Mouse (Mus musculus) midbrain, embryonic 11.5 days (tissue): Measurements from ENCODE around the gene Gm47791. TPM values are rescaled to one million over a fixed set of nuclear protein-coding genes. Genes with fewer than 3 reads are reported as not detected.

Source experiments
- ATAC-seq: fragments of 200-750 bp; cut with Nextera tagmentation; 2 replicates; pipeline ENCODE4 v1.8.0; 2017; ENCODE audit warnings: moderate TSS enrichment, moderate library complexity; ENCODE audit not compliant: low FRiP score
- DNase-seq: peaks from one replicate; pipeline ENCODE4 v3.0.0; 2015; ENCODE audit warnings: low spot score; ENCODE audit errors: missing footprints
- H3K27ac ChIP-seq: fragments of 300-500 bp; sonication (generic); 2 replicates; pipeline ENCODE4 v1.5.1; 2014; ENCODE audit warnings: low read depth, low read length
- H3K27me3 ChIP-seq: fragments of 300-500 bp; sonication (generic); 2 replicates; pipeline ENCODE4 v1.6.1; 2014; ENCODE audit warnings: mild to moderate bottlenecking, low read length, moderate library complexity, mixed read lengths; ENCODE audit not compliant: control insufficient read depth, insufficient read depth
- H3K36me3 ChIP-seq: fragments of 300-500 bp; sonication (generic); 2 replicates; pipeline ENCODE4 v1.6.1; 2014; ENCODE audit warnings: mild to moderate bottlenecking, low read length, moderate library complexity, mixed read lengths; ENCODE audit not compliant: control insufficient read depth, insufficient read depth
- H3K4me1 ChIP-seq: fragments of 300-500 bp; sonication (generic); 2 replicates; pipeline ENCODE4 v1.6.1; 2014; ENCODE audit warnings: low read length; ENCODE audit not compliant: control insufficient read depth, insufficient read depth
- H3K4me2 ChIP-seq: fragments of 300-500 bp; sonication (generic); 2 replicates; pipeline ENCODE4 v1.6.1; 2014; ENCODE audit warnings: mild to moderate bottlenecking, moderate library complexity
- H3K4me3 ChIP-seq: fragments of 300-500 bp; sonication (generic); 2 replicates; pipeline ENCODE4 v1.5.1; 2014; ENCODE audit warnings: low read depth, low read length
- H3K9ac ChIP-seq: fragments of 300-500 bp; sonication (generic); 2 replicates; pipeline ENCODE4 v1.6.1; 2014; ENCODE audit warnings: low read length
- H3K9me3 ChIP-seq: fragments of 300-500 bp; sonication (generic); 2 replicates; pipeline ENCODE4 v1.6.1; 2016; ENCODE audit warnings: low read length; ENCODE audit not compliant: control insufficient read depth
- WGBS: fragments of 180-500 bp; shearing (Covaris S2); extraction: QIAGEN DNeasy Blood & Tissue Kit; methylation state at CpG from one replicate; pipeline ENCODE4 v1.1.7; 2014; 5-methylcytosine and 5-hydroxymethylcytosine counted together
- polyA plus RNA-seq: library from polyadenylated mRNA; unstranded; fragments of >200 nt; fragmentation: Nextera tagmentation; extraction: Ambion mirVana; gene quantifications from 2 replicates; pipeline ENCODE4 v1.2.1, GENCODE M21; 2014

Gene Gm47791
- not detected in 2 replicates for polyA plus RNA-seq

DNA sequence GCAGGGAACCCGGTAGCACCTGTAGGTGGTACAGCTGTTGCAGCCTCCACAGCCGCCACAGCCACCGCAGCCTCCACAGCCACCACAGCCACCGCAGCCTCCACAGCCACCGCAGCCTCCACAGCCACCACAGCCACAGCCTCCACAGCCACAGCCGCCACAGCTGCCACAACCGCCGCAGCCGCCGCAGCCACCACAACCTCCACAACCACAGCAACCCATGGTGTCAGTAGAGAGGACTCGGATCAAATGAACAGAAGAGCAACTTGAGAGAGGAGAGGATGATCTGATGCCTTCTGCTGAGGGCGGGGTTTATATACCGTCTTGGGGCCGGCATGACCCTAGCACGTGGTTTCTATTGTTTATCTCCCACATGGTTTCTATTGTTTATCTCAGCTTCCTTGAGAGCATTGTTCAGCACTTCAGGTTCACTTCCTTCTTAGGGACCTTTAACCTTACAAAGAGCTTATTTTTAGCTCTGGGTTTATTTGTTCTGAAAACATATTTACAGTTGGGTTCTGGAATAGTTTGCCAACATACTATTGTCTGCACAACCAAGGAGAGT is at the start of gene Gm47791:
TSS of gene Gm47791 (minus strand) at position 222 of the 565 bp plus-strand sequence.
- Histone ChIP-seq H3K36me3 (no peaks in the 10 kb centered on the region), H3K9ac (no peak within 1 kb of the TSS), H3K27me3 (no peaks in the 10 kb centered on the region), H3K9me3 (no peaks in the 10 kb centered on the region), H3K4me3 (no peak within 1 kb of the TSS), H3K4me1 (no peaks in the 10 kb centered on the region), H3K27ac (no peak within 1 kb of the TSS), H3K4me2 (no peak within 1 kb of the TSS)
- 84% methylated on average over 15 of the region's 15 CpGs for WGBS
- DNase-seq (no peak), ATAC-seq (no peak)

DNA sequence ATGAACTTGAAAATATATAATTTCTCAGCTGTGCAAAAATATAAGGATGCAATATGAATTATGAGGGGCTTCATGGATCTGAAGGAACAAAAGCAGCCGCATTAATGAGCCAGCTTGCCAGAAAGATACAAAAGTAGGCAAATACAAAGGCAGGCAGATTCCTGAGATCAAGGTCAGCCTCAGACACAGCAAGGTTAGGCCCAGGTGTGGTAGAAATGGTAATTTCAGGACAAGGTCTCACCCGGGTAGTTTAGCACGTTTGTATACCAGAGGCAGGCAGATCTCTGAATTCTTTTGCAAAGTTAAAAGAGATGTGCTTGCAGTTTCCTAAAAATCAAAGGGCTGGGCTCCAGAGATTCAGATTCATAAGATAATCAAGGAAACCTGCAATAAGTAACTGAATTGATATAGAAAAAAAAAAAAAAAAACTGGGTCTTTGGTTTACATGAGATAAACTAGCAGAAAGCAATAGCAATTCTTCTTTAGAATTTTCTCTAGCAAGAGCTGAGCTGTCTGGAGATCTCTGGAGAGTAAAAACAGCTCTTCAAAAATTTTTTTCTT is 49.7 kb upstream of the Gm47791 start:
- H3K9me3 ChIP-seq = no peaks in the 10 kb centered on the region
- H3K4me3 ChIP-seq = no peak overlapping the region
- no peak overlapping the region for H3K9ac ChIP-seq
- ATAC-seq (no peak), DNase-seq (peak; percentile 68)
- WGBS = 83% methylated on average over 3 of the region's 3 CpGs
- no peak overlapping the region for H3K4me2 ChIP-seq
- no peaks in the 10 kb centered on the region for H3K27me3 ChIP-seq
- no peaks in the 10 kb centered on the region for H3K36me3 ChIP-seq
- no peaks in the 10 kb centered on the region for H3K4me1 ChIP-seq
- no peak overlapping the region for H3K27ac ChIP-seq

- Histone ChIP-seq H3K4me3 (no peak overlapping the region), H3K36me3 (no peaks in the 10 kb centered on the region), H3K4me2 (no peak overlapping the region), H3K27me3 (no peaks in the 10 kb centered on the region), H3K9ac (no peak overlapping the region), H3K27ac (no peak overlapping the region), H3K9me3 (no peaks in the 10 kb centered on the region), H3K4me1 (no peaks in the 10 kb centered on the region)
- WGBS = 80% methylated on average over 15 of the region's 15 CpGs
- DNase-seq (no peak), ATAC-seq (no peak)
These were observed 49.1 kb upstream of the Gm47791 start for GRCm38 (mm10) chr1:82820179-82820578.

DNA sequence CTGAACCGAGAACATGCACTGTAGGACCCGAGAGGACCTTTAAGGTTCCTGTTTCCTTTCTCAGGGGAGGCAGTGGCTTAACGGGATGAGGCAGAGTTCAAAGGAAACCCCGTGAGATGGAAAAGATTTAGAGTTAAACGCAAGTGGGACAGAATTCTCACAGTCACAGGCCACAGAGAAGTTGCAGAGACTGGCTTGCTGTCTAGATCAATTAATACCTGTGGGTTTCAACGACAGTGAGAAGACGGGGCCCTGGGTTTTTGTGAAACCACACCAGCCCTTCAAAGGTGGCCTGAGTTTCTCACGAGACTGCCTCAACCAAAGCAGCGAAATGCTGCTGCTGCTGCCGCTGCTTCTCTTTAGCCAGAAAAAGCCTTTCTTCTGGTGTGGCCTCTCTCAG is 48.3 kb upstream of the Gm47791 start:
- Histone ChIP-seq H3K27me3 (no peaks in the 10 kb centered on the region), H3K27ac (no peak overlapping the region), H3K4me3 (no peak overlapping the region), H3K4me1 (no peaks in the 10 kb centered on the region), H3K9ac (no peak overlapping the region), H3K9me3 (no peaks in the 10 kb centered on the region), H3K36me3 (no peaks in the 10 kb centered on the region), H3K4me2 (no peak overlapping the region)
- no peak for DNase-seq
- 65% methylated on average over 10 of the region's 10 CpGs for WGBS
- no peak for ATAC-seq

DNA sequence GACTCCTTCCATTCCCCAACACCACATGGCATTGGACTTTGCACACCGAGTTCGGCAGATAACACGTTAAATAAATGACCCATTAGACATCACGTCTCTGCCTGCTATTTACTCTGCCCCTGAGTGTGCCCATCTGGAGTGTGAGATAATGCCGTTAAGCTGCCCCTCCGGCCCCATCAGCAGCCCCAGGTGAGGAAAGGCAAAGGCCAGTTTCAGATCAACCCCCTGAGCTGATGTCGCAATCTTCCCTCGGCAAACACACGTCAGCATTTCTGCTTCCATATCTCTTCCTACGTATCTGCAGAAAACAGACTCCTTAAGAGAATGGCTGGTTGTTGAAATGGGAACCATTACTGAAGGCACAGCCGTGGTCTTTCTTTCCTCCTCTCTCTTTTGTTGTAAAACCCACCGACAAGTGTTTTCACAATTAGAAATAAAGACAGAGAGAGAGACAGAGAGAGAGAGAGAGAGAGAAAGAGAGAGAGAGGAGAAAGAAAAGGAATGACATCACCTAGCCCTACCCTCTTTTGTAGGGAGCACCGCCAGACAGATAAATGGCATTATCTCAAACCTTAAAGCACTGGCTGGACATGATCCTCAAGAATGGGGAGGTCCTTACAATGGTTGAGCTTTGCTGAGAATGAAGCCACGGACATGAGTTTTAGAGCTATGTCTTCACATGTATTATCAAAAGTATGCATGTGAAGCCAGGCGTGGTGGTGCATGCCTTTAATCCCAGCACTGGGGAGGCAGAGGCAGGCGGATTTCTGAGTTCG is 45.1 kb upstream of the Gm47791 start:
- no peaks in the 10 kb centered on the region for H3K36me3 ChIP-seq
- no peak overlapping the region for H3K4me3 ChIP-seq
- H3K27ac ChIP-seq = no peak overlapping the region
- ATAC-seq = peak; percentile 60; the same call in 1 of the 2 replicates
- no peak overlapping the region for H3K4me2 ChIP-seq
- H3K9me3 ChIP-seq = no peaks in the 10 kb centered on the region
- no peaks in the 10 kb centered on the region for H3K27me3 ChIP-seq
- WGBS = 85% methylated on average over 17 of the region's 17 CpGs
- H3K4me1 ChIP-seq = no peaks in the 10 kb centered on the region
- no peak overlapping the region for H3K9ac ChIP-seq
- DNase-seq = no peak

- H3K27me3 ChIP-seq = no peaks in the 10 kb centered on the region
- H3K36me3 ChIP-seq = no peaks in the 10 kb centered on the region
- no peak overlapping the region for H3K4me2 ChIP-seq
- DNase-seq (no peak), ATAC-seq (no peak)
- H3K4me3 ChIP-seq = no peak overlapping the region
- 46% methylated on average over 1 of the region's 1 CpGs for WGBS
- H3K9me3 ChIP-seq = no peaks in the 10 kb centered on the region
- no peak overlapping the region for H3K9ac ChIP-seq
- H3K27ac ChIP-seq = no peak overlapping the region
- H3K4me1 ChIP-seq = no peaks in the 10 kb centered on the region
These were observed 40.7 kb upstream of the Gm47791 start for GRCm38 (mm10) chr1:82811766-82812165.

DNA sequence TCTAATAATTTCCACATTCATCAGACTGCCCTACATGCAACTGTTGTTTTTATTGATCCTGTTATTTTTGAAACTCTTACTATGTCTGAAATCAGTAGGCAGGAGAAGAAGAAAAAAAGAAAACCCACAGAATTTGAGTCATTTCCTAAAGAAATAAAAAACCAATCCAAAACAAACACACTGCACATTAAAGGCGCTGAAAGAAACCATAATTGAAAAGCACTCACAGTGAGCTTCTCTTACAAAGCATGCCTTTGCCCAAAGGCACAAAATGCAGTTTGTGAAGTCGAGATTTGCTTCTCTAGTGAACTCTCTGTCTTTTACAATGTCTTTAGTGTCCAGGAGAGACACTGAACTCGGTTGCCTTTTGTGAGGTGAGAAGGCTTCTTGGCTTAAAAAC is 37.5 kb upstream of the Gm47791 start:
- H3K27me3 ChIP-seq = no peaks in the 10 kb centered on the region
- H3K4me1 ChIP-seq = no peaks in the 10 kb centered on the region
- H3K36me3 ChIP-seq = no peaks in the 10 kb centered on the region
- H3K27ac ChIP-seq = no peak overlapping the region
- ATAC-seq (no peak), DNase-seq (no peak)
- WGBS = 70% methylated on average over 3 of the region's 3 CpGs
- no peaks in the 10 kb centered on the region for H3K9me3 ChIP-seq
- no peak overlapping the region for H3K4me3 ChIP-seq
- H3K4me2 ChIP-seq = no peak overlapping the region
- no peak overlapping the region for H3K9ac ChIP-seq

DNA sequence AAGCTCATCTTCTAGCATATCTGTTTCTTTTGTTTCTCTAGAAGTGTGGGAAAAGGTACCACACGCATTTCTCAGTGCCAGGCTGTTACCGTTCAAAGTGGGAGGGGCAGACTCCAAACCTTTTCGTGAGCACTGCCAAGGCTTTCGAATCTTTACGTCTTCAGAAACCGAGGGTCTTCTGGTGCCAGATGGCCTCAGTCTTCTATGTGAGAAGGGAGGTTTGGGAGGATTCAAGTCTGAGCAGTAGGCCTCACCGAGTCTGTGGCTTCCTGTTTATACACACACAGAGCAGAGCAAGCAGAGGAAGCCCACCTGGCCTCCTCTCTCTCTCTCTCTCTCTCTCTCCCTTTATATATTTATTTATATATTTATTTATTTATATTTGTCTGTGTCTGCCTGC is 36.2 kb upstream of the Gm47791 start:
- H3K4me3 ChIP-seq = no peak overlapping the region
- no peak overlapping the region for H3K4me2 ChIP-seq
- H3K9me3 ChIP-seq = no peaks in the 10 kb centered on the region
- H3K27ac ChIP-seq = no peak overlapping the region
- H3K9ac ChIP-seq = no peak overlapping the region
- ATAC-seq (no peak), DNase-seq (no peak)
- WGBS = 88% methylated on average over 7 of the region's 7 CpGs
- H3K27me3 ChIP-seq = no peaks in the 10 kb centered on the region
- no peaks in the 10 kb centered on the region for H3K4me1 ChIP-seq
- no peaks in the 10 kb centered on the region for H3K36me3 ChIP-seq

GRCm38 (mm10) chr1:82806391-82806790 is 35.3 kb upstream of the Gm47791 start:
- WGBS = 91% methylated on average over 8 of the region's 8 CpGs
- ATAC-seq (no peak), DNase-seq (no peak)
- H3K4me2 ChIP-seq = no peak overlapping the region
- no peaks in the 10 kb centered on the region for H3K9me3 ChIP-seq
- H3K4me1 ChIP-seq = no peaks in the 10 kb centered on the region
- no peak overlapping the region for H3K27ac ChIP-seq
- no peak overlapping the region for H3K4me3 ChIP-seq
- H3K27me3 ChIP-seq = no peaks in the 10 kb centered on the region
- no peak overlapping the region for H3K9ac ChIP-seq
- H3K36me3 ChIP-seq = no peaks in the 10 kb centered on the region
